Mouse (Mus musculus) layer of hippocampus, postnatal 36 days (tissue): ENCODE measurements around the gene Cnst. TPM values are rescaled to one million over a fixed set of nuclear protein-coding genes. Genes with fewer than 3 reads are reported as not detected.

Experiments used
- DNase-seq, 2 experiments: peaks; one replicate each; pipeline ENCODE4 v3.0.0; 2022
- total RNA-seq, 2 experiments: library from RNA; stranded (reverse); gene quantifications; 2 replicates each; pipeline ENCODE4 v1.2.3; 2021

Cnst gene
- total RNA-seq: 10 to 100 TPM; 32.9 to 36.2 TPM

- DNase-seq: peak; percentile 98
These were observed at the start of gene Cnst, which contains the start of gene Tfb2m for GRCm38 (mm10) chr1:179545768-179546550. Gene Cnst (plus strand): TSS chr1:179546370. Gene Tfb2m (minus strand): TSS chr1:179546267.

GRCm38 (mm10) chr1:179499257-179499656 is 46.9 kb upstream of the Cnst start:
- DNase-seq: no peak

- DNase-seq: no peak
These were observed 43.6 kb upstream of the Cnst start for GRCm38 (mm10) chr1:179502565-179502964.

- no peak for DNase-seq
These were observed 39.4 kb upstream of the Cnst start for GRCm38 (mm10) chr1:179506530-179507315.

GRCm38 (mm10) chr1:179510546-179511340 is 35.4 kb upstream of the Cnst start:
- no peak for DNase-seq

GRCm38 (mm10) chr1:179511895-179512294 is 34.3 kb upstream of the Cnst start:
- DNase-seq: no peak

- peak in 1 of 2 experiments; percentile 6 for DNase-seq
These were observed 29.0 kb upstream of the Cnst start for GRCm38 (mm10) chr1:179516941-179517712.

GRCm38 (mm10) chr1:179517713-179518465 is 28.3 kb upstream of the Cnst start, which contains the start of gene Smyd3:
Gene Smyd3 (minus strand): TSS chr1:179518041.
- peak; percentile 82 to 85 for DNase-seq

GRCm38 (mm10) chr1:179519901-179520300 is 26.3 kb upstream of the Cnst start:
- DNase-seq: no peak

- no peak for DNase-seq
These were observed 7.1 kb upstream of the Cnst start for GRCm38 (mm10) chr1:179539054-179539453.

GRCm38 (mm10) chr1:179539887-179540286 is 6.3 kb upstream of the Cnst start:
- DNase-seq: no peak

- no peak for DNase-seq
These were observed 4.7 kb upstream of the Cnst start for GRCm38 (mm10) chr1:179541502-179541901.

GRCm38 (mm10) chr1:179546551-179546917 is 364 bp downstream of the Cnst start:
- DNase-seq: no peak

GRCm38 (mm10) chr1:179547176-179547575 is 1.0 kb downstream of the Cnst start:
- no peak for DNase-seq

- DNase-seq: no peak
These were observed 2.0 kb downstream of the Cnst start for GRCm38 (mm10) chr1:179548220-179548619.

GRCm38 (mm10) chr1:179548996-179549752 is 3.0 kb downstream of the Cnst start:
- no peak for DNase-seq

GRCm38 (mm10) chr1:179551336-179551735 is 5.2 kb downstream of the Cnst start:
- no peak for DNase-seq

- no peak for DNase-seq
These were observed 5.8 kb downstream of the Cnst start for GRCm38 (mm10) chr1:179551921-179552320.

GRCm38 (mm10) chr1:179552751-179553150 is 6.6 kb downstream of the Cnst start:
- DNase-seq: no peak
